Mouse (Mus musculus) ES-CJ7 (cell line): ENCODE measurements around the gene Kcnip1.

Experiments
- DNase-seq: peaks from one replicate; pipeline ENCODE4 v3.0.0; 2011; ENCODE audit warnings: low read depth, low spot score

The Kcnip1 gene

GRCm38 (mm10) chr11:33829774-33830173 lies 163.2 kb downstream of the Kcnip1 start:
- DNase-seq: no peak

- DNase-seq: no peak
Measured at GRCm38 (mm10) chr11:33827829-33828206, 165.1 kb downstream of the Kcnip1 start.

GRCm38 (mm10) chr11:33827085-33827828 lies 165.7 kb downstream of the Kcnip1 start:
- DNase-seq: no peak

- no peak for DNase-seq
Measured at GRCm38 (mm10) chr11:33824739-33825138, 168.2 kb downstream of the Kcnip1 start.

GRCm38 (mm10) chr11:33821331-33821730 lies 171.6 kb downstream of the Kcnip1 start:
- DNase-seq: no peak

- no peak for DNase-seq
Measured at GRCm38 (mm10) chr11:33820876-33821275, 172.1 kb downstream of the Kcnip1 start.

GRCm38 (mm10) chr11:33818861-33819503 lies 174.0 kb downstream of the Kcnip1 start:
- DNase-seq: no peak

GRCm38 (mm10) chr11:33816020-33816419 lies 176.9 kb downstream of the Kcnip1 start:
- no peak for DNase-seq

- DNase-seq: no peak
Measured at GRCm38 (mm10) chr11:33810105-33810504, 182.8 kb downstream of the Kcnip1 start.

- DNase-seq: no peak
Measured at GRCm38 (mm10) chr11:33803093-33803492, 189.9 kb downstream of the Kcnip1 start.

GRCm38 (mm10) chr11:33800436-33801088 lies 192.4 kb downstream of the Kcnip1 start:
- no peak for DNase-seq

GRCm38 (mm10) chr11:33799933-33800332 lies 193.0 kb downstream of the Kcnip1 start:
- DNase-seq: no peak

- DNase-seq: no peak
Measured at GRCm38 (mm10) chr11:33798094-33798648, 194.8 kb downstream of the Kcnip1 start.

GRCm38 (mm10) chr11:33787362-33787761 lies 205.6 kb downstream of the Kcnip1 start:
- peak; percentile 55 for DNase-seq

- DNase-seq: no peak
Measured at GRCm38 (mm10) chr11:33786572-33786971, 206.4 kb downstream of the Kcnip1 start.

- no peak for DNase-seq
Measured at GRCm38 (mm10) chr11:33781561-33781971, 211.4 kb downstream of the Kcnip1 start.

GRCm38 (mm10) chr11:33780263-33780662 lies 212.7 kb downstream of the Kcnip1 start:
- no peak for DNase-seq

- DNase-seq: no peak
Measured at GRCm38 (mm10) chr11:33772615-33773141, 220.3 kb downstream of the Kcnip1 start.

GRCm38 (mm10) chr11:33772043-33772442 lies 220.9 kb downstream of the Kcnip1 start:
- no peak for DNase-seq

GRCm38 (mm10) chr11:33766976-33767938 lies 225.7 kb downstream of the Kcnip1 start:
- DNase-seq: no peak

GRCm38 (mm10) chr11:33761201-33761755 lies 231.7 kb downstream of the Kcnip1 start:
- DNase-seq: no peak
